Mouse (Mus musculus) urinary bladder, postnatal 4 days (tissue): Measurements from ENCODE around the gene Farsb.
"Not testable (repeated sequence)": the region's sequence is repeated elsewhere in the genome, so short reads cannot be mapped to it uniquely, and the experiment has no call there.

ENCODE experiments used
- DNase-seq, 2 experiments: peaks; one replicate each; pipeline ENCODE4 v3.0.0; 2021 to 2022; ENCODE audit warnings: low spot score in 2 of 2

Gene Farsb

DNA sequence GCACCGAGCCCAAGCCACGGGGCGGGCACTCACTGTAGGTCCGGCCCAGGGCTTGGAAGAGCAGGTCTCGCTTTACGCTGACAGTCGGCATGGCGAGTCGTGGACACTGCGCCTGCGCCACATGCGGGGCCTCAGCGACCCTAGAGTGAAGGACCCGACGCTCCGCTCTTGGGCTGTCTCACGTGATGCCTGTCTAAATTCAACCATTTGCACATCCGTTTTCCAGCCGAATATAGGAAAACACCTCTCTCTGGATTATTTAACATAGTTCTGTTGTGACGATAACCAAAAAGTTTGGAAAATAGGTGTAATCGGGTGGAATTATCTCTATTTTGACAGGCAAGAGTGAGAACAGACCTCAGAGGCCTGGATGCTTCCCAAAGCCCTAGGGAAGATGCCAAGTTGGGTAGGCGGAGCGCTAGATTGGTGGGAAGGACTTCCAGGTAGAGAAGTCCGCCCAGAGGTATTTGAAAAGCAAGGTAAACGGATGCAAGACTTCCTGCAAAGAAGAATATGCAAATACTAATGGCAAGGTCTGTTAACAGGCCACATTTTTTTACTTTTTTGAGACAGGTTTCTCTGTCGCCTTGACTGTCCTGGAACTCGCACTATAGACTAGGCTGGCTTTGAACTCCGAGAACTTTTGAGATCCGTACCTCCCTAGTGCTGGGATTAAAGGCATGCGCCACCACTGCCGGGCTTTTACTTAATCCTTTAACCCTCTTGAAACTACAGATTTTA, at the start of gene Farsb:
Gene Farsb, minus strand, starts transcription at position 146 of the 741 bp plus-strand sequence.
- DNase-seq, result peak; percentile 84 to 89

DNA sequence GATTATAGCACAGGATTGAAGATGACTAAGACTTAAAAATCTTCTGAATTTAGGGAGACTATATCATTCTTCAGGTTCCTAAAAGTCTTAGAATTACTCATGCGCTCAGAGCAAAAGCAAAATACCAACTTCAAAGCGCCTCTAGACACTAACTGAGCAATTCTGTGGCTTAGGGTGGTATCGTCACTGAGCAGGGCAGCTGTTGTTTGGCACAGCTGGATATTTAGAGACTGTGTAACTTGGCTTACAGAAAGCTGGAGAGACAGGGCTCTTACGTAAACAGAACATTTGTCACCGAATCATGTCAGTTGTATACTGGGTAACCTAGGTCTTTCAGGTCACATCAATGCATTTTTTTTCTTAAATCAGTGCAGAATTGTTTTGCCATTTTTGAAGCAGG, 49.7 kb upstream of the Farsb start:
- DNase-seq, result no peak

DNA sequence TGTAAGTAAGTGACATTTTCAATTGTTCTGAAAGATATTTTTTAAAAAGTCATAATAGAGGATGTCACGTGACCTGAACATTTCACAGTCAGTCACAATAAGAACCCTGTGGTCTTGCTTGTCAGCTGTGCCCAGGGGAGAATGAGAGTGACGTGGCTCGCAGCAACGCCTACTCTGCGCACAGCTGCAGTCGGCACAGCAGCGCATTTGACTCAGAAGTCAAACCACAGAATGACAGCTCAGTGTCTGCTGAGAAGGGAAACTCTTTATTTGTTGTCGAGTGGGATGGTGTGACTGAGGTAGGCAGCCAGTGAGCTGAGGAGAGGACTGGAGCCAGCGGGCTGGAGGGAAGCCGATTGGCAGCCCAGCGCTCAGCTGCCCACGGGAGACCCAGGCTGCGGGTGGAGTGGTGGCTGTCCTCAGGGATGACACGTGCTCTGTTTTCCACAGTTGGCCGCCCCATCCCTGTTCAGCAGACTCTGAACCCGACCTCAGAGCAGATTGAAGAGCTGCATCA, 48.9 kb upstream of the Farsb start:
- peak in 1 of 2 experiments; percentile 21 for DNase-seq

DNA sequence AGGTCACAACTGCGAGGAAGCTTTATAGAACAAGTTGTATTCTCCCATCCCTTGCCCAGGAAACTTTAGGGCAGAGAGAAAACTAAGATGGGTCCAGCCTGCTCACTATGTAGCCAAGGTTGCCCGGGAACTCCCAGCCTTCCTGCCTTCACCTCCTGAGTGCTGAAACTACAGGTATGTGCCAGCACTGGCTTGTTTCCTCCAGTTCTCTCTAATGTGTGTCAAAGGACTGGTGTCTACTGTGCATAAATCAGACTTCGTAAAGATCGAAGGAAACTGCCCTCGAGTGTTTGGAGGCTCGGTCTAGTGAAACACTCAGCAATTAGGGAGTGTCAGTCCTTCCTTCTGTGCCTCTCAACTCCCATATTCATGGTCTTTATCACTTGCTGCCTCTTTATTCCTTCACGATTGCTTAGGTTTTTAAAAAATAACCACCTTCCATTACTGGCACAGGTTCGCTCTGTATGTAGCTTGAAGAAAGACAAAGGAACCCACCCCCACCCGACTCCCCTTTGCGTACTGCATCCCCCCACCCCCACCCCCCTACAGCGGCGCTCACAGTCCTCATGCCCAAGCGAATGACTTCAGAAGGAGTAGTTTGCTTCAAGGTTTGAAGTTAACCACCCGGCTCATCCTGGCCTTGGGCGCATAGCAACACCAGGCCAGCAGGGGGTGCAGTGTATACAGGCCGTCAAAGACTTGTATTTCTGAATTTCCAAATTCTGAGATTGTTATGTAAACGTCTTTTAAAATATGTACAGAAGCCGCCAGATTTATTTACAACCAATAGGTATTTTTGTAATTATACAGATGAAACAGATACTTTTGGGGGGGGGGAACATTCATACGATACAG, 47.8 kb upstream of the Farsb start:
- DNase-seq, result peak; percentile 52 to 81

DNA sequence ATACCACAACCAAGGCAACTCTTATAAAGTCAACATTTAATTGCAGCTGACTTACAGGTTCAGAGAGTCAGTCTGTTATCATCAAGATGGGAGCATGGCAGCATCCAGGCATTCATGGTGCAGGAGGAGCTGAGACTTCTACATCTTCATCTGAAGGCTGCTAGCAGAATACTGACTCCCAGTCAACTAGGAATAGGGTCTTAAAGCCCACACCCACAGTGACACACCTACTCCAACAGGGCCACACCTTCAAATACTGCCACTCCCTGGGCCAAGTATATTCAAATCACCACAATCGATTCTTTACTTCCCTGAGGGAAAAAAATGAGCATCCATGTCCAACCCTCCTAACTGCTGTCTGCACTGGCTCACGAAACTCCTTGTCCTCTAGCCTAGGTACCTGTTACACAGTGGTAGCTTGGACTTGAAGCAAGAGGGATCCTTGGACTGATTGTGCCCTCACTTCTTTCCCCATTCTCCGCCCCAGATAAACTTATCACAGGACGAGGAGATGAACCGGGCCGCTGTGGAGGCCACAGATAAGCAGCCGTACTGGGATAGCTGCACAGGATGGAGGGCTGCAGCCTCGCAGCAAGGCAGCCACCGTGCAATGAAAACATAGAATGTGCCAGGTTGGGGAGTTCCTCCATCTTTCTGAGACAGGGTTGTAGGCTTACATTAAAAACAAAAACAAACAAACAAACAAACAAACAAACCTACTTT, 45.9 kb upstream of the Farsb start:
- no peak for DNase-seq

DNA sequence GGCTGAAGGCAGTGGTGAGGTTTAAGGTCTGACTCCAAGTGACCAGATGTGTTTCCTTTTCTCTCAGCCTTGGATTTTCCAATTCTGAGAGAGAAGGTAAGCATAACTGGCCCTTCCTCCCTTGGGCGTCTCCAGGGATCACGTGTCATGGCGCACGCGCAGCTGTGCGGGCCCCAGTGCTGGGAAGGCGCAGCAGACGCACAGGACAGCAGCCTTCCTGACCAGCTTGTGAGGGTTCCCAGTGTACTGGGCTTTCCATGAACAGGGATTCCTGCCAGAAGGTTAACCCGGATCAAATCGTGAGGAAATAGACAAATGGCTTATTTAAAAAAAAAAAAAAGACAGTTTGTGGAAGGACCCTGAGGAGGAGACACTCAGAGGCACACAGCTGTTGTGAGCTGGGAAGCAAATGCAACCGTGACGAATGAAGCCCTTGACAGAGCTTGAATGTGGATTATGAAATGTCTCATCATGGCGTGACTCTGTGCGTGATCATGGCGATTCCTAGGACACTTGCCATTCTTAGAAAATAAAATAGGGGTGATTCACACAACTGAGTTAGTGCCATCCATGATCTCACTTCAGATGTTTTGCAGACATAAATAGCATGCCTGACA, 43.6 kb upstream of the Farsb start:
- DNase-seq, result no peak

DNA sequence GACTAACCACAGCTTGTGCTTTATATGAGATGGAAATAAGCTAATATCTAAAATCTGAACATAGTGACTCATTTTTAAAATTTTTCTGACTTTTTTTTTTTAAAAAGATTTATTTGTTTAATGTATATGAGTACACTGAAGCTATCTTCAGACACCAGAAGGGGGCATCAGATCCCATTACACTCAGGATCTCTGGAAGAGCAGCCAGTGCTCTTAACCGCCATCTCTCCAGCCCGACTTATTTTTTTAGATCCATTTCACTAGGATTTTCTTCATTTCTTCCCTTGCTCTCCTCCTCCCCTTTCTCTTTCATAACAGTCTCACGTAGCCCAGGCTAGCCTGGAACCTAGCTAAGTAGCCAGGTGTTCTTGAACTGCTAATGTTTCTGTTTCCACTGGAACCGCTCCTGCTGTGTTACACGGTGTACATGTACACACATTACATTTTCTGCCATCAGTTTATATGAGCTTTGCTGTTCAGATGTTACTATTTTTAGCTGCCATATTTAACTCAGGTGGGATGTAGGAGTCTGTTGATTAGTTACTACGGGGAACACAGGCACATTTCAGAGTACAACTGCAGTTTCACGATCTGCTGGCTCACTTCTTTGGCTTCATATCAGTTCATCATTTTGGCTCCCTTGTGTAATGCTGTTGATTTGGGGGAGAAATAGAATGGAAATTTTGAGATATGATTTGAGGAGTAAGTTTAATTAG, 42.0 kb upstream of the Farsb start:
- DNase-seq, result no peak

DNA sequence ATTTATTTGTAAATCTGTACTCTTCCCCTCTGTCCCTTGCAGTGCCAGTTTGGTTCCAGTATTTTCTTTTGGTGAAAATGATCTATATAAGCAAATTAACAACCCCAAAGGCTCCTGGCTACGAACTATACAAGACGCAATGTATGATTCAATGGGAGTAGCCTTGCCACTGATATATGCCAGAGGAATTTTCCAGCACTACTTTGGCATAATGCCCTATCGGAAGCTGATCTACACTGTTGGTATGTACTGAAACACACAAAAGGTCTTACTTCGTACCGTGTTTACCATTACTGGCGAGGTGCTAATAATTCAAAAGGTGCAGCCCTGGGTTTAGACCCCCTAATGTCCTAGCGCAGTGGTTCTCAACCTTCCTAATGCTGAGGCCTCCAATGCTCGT, 40.3 kb upstream of the Farsb start:
- no peak for DNase-seq

DNA sequence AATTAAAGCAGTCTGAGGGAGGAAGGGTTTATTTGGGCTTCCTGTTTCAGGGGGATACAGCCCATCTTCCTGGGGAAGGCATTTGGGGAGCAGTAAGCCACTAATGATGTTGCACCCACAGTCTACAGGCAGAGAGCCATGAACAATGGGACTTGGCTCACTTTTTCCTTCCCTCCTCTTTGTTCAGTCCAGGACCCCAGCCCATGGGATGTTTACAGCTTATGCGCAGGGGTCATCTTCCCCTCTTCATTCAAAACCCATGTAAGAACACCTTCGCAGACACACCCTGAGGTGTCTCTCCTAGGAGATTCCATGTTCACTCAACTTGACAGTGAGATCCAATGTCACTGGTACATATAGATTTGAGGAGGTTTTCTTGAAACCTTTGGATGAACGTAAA, 39.7 kb upstream of the Farsb start:
- DNase-seq, result no peak

DNA sequence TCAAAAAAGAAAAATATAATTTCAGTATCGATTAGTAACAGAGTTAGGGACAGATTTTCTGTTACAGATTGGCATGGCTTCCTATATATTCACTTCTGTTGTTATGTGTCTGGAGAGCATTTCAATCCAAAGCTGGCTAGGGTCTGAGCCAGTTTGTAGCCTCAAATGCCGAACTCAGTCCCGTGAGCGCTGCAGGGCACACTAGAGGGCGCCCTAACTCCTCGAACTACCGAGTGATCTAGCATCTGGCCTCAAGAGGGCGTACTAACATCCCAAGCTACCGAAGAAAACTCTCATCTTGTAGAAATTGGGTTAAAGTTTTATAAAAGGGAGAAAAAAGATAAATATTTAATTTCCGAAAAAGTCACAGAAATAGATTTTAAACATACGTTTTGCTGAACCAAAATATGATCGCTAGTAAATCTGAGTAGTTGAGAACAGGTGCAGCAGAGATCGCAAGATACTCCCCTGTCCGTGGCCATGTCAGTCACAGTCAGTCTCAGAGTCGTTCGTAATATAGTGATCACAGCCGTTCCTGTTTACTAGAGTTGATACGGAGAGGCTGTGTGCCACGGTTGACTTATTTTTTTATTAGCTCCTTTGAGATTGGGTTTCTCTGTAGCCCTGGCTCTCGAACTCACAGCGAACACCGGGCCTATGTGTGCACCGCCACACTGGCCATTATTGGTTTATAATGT, 36.6 kb upstream of the Farsb start:
- DNase-seq, result no peak

DNA sequence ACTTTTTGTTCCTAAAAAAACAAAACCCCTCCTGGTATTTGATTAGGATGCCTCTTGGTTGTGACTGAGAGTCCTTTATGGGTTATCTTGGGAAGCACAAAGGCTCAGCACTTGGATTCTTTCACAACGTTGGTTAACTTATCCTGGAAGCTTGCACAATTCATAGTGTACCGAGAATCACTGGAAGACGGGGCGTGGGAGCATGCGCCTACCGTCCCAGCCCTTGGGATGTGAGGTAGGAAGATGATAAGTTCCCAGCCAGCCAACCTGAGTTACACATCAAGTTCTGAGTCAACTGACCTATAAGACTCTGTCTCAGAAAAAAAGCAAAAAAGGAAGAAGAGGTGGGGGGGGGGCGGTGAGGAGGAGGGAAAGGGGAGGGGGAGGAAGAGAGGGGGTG, 30.2 kb upstream of the Farsb start:
- DNase-seq, result no peak

DNA sequence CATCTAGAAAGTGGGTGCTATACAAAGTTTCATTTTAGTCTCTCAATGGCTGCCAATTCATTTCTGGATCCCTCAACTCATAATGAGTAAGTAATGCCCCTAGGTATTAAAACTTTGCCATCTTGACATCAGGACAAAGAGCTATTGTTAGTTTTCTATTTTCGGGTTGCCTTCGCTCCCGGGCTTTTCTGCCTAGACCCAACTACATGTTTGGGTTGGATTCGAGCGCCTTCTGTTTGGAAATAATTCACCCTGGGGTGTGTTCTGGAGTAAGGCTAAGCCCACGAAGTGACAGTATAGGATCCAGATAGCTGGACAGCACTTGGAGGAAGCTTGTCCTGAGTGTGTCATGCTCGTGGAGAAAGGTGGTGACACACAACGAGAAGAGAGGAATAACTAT, 24.1 kb upstream of the Farsb start:
- DNase-seq, result no peak

DNA sequence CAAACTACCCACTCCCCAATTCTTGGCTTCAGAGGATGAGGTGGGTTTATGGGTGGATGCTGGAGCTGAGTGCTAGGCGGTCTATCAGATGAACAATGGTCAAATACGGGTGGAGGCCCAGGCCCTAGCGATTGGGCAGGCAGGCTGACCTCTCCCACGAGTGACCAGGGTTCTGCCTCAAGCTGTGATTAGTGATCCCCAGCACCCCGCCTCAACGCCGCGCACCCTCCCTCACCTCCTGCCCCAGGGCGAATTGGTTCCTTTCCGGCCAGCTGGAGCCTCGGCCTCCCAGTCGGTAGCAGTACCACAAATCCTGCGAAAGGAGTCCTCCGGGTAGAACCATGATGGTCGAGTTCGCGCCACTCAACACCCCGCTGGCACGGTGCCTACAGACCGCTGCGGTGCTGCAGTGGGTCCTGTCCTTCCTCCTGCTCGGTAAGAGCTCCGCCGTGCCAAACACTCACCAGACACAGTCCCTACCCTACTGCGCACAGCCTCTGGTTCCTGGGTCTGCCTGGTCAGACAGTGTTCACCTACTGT, 23.0 kb upstream of the Farsb start, which contains the start of gene BC035947:
Gene BC035947, minus strand, starts transcription at position 538 of the 540 bp plus-strand sequence.
- DNase-seq, result no peak

DNA sequence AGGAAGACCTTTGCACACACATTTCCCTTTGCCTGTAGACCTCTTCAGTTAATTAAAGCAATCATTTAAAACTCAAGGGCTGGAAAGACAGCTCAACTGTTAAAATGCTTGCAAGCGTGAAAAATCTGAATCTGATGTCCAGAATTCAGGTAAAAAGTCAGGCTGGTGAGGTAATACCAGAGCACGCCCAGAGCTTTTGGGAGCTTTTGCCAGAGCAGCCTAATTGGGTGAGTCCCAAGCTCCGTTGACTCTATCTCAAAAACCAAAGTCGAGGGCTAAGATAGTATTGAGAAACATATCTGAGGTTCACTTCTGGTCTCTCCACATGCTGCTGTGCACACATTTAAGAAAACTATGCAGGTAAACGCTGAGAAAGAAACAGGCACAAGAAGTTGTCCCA, 22.2 kb upstream of the Farsb start, which contains the start of gene Mogat1:
Gene Mogat1, plus strand, starts transcription at position 130 of the 400 bp plus-strand sequence.
- DNase-seq, result no peak

DNA sequence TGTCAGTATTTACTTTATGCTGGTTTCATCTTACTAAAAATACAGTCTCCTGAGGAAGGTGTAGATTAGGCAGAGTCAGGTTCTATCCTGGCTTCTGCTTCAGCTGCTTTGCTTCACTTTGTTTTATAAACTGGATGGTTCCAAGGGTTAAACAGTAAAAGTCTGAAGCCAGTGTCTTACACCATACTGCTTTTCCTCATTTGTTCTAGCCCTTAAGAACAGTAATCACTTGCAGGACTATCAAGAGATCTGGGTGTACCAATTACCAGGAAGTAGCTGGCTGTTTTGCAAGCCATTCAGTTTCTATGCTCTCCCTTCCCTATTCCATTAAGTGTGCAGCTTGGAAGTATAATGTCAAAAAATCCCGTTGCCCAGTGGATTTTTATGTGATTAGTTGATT, 18.4 kb upstream of the Farsb start:
- DNase-seq, result no peak

DNA sequence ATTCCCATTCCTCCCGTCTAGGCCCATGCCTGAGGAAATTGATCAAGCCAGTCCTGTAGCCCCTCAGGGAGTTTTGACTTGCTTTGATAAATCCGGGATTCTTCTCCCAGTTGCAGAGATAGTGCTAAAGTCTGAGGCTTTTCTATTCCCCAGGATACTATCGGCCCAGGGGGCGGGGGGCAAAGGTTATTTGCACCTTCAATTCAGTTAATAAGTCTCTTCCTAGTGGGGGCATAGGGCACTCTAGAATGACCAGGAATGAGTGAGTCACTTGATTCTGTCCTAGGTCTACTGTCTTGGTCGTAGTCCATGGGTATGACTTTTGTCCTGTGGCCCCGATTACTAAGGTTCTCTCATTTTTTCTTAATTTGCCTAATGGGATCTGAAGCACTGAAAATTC, 13.8 kb upstream of the Farsb start:
- DNase-seq, result no peak

DNA sequence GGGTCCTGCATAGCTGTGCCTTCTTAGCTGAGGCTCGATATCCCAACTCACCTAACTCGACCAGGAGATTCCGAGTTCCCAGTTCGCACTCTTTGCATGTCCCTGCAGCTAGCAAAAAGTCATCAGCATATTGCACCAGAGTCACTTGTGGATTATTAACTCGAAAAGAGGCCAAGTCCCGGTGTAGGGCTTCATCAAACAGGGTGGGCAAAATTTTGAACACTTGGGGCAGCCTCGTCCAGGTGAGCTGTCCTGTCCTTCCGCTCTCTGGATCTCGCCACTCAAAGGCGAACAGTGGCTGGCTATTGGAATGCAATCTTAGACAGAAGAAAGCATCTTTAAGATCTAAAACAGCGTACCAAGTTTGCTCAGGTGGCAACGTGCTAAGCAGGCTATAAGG, 13.2 kb upstream of the Farsb start:
- DNase-seq, result not testable (repeated sequence)

DNA sequence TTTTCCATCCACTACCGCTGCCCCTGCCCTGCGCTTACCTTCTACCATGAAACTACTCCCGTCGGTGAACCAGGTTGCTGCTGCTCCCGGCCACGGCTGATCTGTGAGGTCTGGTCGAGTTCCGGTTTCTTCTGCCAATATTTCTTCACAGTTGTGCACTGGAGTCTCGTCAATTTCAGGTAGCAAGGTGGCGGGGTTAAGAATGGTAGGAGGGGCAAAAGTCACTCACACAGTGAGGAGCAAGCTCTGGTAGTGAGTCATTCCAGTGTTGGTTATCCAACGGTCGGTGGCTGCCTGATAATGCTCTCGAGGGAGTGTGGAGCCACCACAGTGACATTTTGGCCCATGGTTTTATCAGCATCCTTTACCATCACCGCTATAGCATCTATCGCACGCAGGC, 12.3 kb upstream of the Farsb start:
- DNase-seq, result no peak

DNA sequence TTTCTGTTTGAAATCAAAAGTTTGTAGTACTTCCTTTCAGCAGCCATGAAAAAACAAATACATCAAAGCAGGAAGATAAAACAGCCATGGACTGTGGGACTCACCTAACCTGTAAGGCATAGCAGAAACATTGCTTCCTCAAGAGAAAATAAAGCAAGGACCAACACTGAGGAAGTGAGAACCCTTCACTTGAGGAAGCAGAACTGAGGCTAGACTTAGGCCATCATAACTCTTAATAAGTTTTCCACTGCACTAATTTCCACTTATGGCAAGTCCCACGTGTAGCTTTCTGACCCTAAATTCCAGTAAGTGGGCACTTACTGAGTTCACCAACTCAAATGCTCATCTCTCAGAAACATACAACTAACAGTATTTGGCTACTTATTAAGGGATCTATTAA, 1.4 kb upstream of the Farsb start:
- DNase-seq, result no peak

DNA sequence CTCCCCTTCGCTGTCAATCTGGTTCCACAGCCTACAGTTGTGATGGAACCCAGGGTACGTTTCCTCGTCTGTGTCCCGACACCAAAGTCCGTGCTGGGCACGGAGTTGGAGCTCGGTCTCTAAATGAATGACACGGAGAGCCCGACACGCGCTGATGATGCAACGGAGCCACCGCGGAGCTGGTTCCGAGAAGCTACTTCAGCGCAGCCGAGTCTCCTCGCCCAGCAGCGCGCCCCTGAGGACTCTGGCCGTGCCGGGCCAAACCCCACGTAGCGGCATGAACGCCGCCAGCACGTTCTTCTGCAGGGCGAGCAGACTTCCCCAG, 308 bp downstream of the Farsb start:
- no peak for DNase-seq
